Mouse (Mus musculus): ENCODE measurements around the gene Perp. TPM values are rescaled to one million over a fixed set of nuclear protein-coding genes. Genes with fewer than 3 reads are reported as not detected.

The Perp gene
- polyA plus RNA-seq, 1 experiment from 2014 or later, result 2.6 TPM

DNA sequence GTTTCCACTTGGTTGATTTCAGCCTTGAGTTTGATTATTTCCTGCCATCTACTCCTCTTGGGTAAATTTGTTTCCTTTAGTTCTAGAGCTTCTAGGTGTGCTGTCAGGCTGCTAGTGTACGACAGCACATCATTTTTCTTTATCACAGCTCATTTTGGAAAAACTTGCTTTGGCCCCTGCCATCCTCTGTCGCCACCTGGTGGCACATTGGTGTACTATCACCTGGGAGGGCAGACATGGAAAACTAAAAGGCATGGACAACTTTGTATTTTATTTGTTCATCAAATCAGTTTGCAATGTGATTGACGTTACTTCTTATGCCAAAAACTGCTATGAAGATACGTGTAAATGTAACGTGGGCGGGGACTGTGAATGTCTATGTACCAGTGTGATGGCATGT is 59.3 kb downstream of the Perp start:
- Histone ChIP-seq H3K27me3 (no peaks in the 10 kb centered on the region), H3K4me3 (replicated peaks) (no peak overlapping the region), H3K4me2 (replicated peaks) (no peak overlapping the region), H3K4me1 (replicated peaks) (no peaks in the 10 kb centered on the region), H3K9me3 (no peaks in the 10 kb centered on the region), H3K36me3 (no peaks in the 10 kb centered on the region), H3K27ac (no peak overlapping the region), H3K9ac (replicated peaks) (no peak overlapping the region)
- WGBS, result 28% methylated on average over 6 of the region's 6 CpGs
- no peak for ATAC-seq

Other genes with a start within 250 kb of the Perp start
- gene Arfgef3, start 101.1 kb upstream of the Perp start, polyA plus RNA-seq (2015; fragmentation: Nextera tagmentation; extraction: Ambion mirVana), result 4.0 and 4.6 TPM in 2 replicates
- 0.17 and 0.28 TPM in 2 replicates for gene Gm4922, start 58.2 kb upstream of the Perp start, polyA plus RNA-seq (2015; fragmentation: Nextera tagmentation; extraction: Ambion mirVana)
- 1.5 TPM in 2 replicates for gene Tnfaip3, start 170.6 kb downstream of the Perp start, polyA plus RNA-seq (2015; fragmentation: Nextera tagmentation; extraction: Ambion mirVana)